Mouse (Mus musculus): Measurements from ENCODE around the gene Fam71b.

The Fam71b gene

DNA sequence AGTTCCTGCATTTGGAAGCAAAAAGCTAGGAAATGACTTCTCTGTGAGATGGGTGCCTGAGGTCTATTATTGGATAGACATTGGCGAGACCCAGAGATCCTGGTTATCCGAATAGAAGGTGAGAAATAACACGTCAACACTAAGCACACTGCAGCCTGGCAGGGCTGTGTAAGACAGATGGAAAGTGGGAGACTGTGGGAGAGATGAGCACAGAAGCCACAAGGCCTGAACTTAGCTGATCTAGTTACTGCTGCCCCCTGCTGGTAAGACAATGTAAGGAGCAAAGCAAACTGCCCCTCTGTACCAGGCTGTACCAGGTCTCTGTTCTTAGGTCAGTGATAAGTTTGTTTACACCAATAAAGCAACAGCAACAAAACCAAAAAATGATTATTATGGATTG is 34.8 kb downstream of the Fam71b start:
- peak; percentile 93 for DNase-seq (ENCODE audit: low spot score)

DNA sequence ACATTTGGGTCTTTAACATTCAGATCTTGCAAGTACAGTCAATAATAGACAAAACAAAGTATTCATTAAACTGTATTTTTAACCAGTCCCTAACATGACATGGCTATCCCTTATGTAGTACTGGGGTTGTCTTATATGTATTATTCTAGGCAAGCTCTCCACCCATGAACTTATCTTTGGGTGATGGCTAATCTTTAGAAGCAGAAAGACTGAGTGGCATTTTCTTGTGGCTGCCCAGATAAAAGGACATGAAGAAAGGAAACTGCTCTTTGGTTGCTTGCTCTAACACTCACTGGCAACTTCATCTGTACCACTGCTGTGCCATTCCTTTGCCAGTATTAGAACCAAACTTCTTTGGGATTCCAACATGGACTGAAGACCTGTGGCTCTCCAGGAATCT is 39.0 kb downstream of the Fam71b start:
- no peak for DNase-seq (ENCODE audit: low spot score)

DNA sequence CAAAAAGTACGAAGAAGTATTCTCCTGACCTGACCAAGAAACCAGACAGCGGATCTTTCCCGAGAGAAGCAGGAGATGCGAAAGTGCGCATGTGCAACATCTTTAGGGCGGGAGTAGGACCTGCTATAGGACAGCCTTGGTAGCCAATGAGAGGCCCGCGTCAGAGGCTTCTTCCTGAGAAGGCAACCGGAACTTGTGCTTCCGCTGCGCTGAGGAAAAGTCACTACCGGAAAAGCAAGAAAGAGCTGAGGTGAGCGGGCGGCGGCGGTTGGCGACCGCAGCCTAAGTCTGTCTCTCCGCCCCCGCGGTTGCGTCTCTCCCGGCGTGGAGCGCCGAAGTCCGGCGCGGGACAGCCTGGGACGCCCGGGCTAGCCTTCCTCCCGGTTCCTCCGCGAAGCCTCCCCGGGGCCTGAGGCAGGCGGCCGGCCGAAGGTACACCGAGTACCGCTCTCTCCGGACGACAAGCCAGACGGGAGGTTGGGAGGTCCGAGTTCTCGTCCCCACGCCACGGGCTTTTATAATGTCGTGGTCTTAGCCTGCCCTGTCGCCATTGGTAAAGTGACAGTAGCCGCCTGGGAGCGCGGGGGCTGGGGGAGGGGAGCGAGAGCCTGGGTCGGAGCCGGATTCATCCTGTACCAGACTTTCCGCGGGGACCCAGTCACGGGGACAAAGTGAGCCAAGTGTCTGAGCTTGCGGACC is 40.5 kb downstream of the Fam71b start, which contains the start of gene Med7:
Med7 (plus strand) TSS at position 166 of the 699 bp plus-strand sequence.
- DNase-seq (ENCODE audit: low spot score): peak; percentile 98

DNA sequence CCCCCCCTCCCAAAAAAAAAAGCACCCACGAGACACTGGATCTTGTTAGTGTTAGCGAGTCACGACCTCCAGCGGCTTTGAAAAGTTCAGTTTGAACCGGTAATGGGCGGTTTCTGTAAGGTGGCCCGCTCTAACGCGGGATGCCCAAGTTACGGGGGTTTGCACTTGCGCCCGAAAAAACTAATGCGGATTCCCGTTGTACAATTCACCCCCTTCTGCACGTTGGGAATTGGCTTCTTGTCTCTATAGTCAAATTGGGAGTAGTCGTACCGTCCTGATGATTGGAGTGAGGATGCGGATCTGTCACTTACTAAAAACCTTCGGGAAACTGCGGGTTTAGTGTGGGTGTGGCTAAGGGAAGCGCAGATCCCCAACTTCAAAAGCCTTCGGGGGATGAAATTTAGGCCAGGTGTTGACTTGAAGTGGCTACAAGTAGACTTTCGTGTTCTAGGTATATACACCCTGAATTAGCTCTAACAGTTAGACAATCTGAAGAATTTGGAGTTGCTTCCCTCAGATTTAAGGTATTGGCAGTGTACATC is 41.2 kb downstream of the Fam71b start:
- DNase-seq (ENCODE audit: low spot score): no peak

DNA sequence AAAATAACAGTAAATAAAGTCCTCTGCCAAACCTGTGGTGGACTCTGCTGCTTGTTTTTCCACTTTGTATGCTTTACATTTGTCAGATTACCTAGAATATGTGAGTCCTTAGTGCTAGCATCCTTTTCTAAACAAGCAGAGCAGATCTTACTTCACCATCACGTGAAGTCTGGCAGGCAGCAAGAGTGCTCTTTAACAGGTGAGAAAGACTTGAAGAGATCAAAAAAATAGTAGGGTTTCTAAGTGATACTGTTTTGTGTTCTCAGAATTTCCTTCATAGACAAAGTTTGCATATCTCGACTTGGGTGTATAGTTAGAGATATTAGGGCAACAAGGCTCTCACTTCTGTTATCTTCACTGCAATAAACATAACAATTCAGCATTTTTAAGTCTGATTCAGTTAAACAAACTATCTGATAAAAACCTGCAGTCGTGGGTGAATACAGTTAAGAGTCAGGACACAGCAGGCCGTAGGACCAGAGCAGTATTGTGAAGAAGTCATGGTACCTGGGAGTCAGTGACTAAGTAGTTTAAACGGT is 42.7 kb downstream of the Fam71b start:
- DNase-seq (ENCODE audit: low spot score): no peak

DNA sequence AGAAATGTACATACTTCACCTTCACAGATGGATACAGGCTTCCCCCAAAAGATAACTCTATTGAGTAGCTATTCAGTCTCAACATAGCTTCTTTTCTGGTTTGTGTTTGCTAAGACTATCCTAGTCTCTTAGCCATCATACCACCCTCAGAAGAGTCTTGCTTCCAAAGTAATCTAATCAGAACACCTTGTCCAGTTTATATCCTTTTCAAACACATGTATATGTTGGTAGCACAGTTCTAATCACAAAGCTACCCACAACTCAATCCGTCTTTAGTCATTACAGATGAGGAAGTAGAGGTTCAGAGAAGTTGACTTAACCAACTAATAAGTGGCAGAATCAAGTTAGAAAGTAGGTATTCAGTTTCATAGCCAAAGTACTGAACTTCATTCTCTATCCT is 45.4 kb downstream of the Fam71b start:
- no peak for DNase-seq (ENCODE audit: low spot score)

DNA sequence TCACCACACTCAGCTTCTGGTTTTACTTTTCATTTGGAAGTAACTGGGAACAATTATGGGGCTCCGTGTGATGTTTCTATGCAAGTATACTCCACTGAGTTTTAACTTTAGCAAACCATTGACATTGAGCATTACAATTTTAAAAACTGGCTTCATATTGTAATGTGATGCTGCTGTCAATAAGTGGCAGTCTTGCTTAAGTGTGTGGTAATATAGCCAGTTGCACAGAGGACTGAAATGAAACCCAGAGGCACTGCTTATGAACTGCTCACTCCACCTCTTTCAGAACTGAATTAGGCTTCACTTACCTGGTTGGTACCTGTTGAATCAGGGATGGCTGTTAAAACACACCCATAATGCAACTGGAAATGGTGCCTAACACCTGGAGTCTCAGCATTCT is 46.8 kb downstream of the Fam71b start:
- DNase-seq (ENCODE audit: low spot score): no peak

DNA sequence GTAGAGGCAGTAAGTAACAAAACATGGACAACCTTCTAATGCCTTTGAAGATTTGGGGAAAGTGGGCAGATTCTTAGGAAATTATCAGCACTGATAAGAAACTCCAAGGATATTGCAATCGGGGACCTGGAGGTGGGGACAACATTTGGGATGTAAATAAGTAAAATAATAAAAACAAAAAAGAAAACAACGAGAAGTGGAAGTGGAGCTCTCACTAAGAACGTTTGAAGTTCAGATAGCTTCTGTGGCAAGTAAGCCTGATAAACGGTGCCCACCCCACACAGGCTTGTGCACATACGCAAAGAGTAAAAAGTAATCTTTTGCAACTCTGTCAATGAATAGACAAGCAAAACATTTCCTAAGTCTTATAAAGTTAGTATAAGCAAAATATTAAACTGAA is 47.6 kb downstream of the Fam71b start:
- no peak for DNase-seq (ENCODE audit: low spot score)

DNA sequence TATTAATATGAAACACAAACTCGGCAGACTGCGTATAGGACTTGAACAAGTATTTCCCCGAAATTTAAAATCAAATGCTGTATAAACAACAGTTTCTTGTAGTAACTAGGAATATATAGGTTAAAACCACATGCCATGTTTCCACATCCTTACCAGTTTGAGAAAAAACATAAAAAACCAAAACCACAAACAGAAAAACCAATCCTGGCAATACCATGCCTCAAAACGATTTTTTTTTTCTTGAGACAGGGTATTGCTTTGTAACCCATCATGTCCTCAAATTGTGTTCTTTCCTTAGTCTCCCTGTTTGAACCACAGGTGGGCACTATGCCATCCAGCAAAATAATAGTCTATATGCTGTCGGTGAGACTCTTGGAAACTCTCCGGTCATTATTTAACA is 49.8 kb downstream of the Fam71b start:
- DNase-seq (ENCODE audit: low spot score): no peak

DNA sequence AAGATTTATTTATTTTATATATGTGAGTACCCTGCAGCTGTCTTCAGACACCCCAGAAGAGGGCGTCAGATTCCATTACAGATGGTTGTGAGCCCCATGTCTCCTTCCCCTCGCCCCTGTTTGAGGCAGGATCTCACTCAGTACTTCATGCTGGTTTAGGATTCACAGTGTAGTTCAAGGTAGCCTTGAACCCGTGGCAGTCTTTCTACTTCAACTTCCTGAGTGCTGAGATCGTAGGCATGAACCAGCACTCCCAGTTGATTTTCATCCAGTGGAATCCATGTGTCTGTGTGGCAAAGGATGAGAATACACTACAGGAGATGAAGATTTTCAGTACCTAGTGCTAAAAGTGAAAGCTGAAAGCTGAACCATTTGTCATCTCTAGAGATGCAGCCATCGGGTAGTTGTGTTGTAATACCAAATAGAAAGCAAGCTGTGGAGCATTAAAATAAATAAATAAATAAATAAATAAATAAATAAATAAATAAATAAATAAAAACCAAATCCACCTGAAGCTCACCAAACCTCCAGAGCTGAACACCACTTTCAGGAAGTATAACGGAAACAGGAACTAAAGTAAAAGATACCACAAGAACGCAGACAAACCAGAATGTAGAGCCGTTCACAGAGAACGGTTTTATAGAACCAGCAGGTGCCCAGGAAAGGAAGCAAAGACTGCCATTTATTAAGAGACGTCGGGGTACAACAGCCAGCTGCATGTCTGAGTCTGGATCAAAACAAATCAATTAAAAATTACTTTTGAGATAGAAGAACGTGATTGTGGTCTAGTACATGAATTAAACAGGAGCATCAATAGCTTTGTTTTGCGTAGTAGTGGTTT is 51.5 kb downstream of the Fam71b start:
- no peak for DNase-seq (ENCODE audit: low spot score)

DNA sequence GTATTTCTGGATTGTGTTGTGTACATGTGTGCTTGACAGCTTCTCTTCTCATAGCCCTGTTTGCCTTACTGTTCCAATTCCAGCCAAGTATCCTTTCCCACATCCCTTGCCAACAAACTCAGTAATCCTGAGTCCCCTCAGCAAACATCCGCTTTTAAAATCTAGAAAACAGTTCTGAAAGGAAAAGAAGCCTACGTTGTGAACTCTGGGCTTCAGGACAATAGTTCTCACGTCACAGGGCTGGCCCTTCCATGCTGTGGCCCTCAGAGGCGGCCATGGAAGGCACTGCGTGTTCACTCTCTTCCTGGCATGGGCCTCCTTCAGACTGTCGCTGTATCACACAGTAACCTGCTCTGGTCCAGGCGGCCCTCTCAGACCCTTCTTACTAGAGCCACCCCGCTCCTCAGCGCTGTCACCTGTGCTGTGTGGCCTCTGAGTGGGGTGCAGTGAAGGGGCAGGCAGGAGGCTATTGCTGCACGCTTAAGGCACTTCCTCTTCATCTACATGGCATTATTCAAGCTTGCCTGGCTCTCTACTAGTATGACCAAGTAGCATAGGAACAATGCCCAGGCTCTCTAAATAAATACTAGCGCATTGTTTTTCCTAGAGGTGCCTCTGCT is 53.2 kb downstream of the Fam71b start:
- no peak for DNase-seq (ENCODE audit: low spot score)

DNA sequence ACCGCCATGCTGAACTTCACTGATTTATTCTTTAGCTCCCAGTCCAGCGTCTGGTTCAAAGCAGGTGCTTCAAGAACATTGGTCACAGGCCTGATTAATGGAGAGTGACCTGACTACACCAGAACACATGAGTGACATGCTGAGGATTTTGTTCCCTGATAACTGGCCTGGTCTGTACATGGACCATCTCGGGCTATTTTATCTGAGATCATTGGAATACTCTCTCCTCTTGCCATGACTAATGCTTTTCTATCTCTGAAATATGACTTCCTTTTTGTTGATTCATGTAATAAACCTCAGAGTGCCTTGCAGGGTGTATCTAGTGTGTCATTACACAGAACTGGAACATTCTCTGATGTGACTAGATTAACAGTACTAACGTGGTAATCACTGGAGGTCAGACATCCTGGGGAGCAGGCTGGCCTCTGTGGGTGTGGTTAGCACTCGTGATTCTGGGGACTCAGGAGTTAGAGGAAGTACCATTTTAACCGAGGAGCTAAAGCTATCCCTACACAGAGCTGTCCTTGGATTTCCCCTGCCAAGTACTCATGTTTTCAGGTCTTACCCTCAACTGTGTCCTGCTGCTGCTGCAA is 58.2 kb downstream of the Fam71b start, which contains the start of gene Havcr2:
Havcr2 (plus strand) TSS at position 483 of the 593 bp plus-strand sequence.
- DNase-seq (ENCODE audit: low spot score): no peak

All from retina, embryonic 14.5 days (tissue).